In genomic region chr1:84443640-84444039, GRCm38 (mm10) we compare ENCODE assay signal across 14 mouse cellular contexts.
DNase-seq lines count a peak whose midpoint lies in the region; ATAC-seq and TF ChIP-seq lines count a peak whose summit lies in the region.
"Had no signal": no experiment of that assay in that cellular context is flagged by ENCODE, and none has a peak within 500 bp of the region (broad histone marks: within the 10 kb centered on the region; RNA-seq: fewer than 3 reads in every experiment).

No protein-coding gene starts in this region.

- intact Hi-C loops in left cerebral cortex, postnatal 4 days (cut with DNase I), result no loop called here

- no peak overlapping the region for H3K4me2 ChIP-seq in forebrain, embryonic 14.5 days (ENCODE audit: low read length)
- H3K4me2 ChIP-seq in forebrain, embryonic 11.5 days (ENCODE audit: low read depth, low read length, severe bottlenecking), result no peak overlapping the region
- H3K4me2 ChIP-seq: kidney, embryonic 15.5 days; limb, embryonic 13.5 days; stomach, embryonic 15.5 days had no signal

- no peak overlapping the region for H3K4me3 ChIP-seq in forebrain, embryonic 14.5 days (ENCODE audit: low read depth, low read length)
- H3K4me3 ChIP-seq in forebrain, embryonic 11.5 days (ENCODE audit: low read depth, low read length), result no peak overlapping the region
- H3K4me3 ChIP-seq in olfactory bulb, adult 2 months (ENCODE audit: insufficient read depth, low read depth, low read length), result no peak overlapping the region
- H3K4me3 ChIP-seq: kidney, embryonic 15.5 days; limb, embryonic 13.5 days; stomach, embryonic 15.5 days had no signal

- TF ChIP-seq CTCF in olfactory bulb, adult 2 months (IDR thresholded peaks at IDR 0.05; ENCODE audit: insufficient read depth, low read depth, low read length), result no peak

- ATAC-seq in forebrain, embryonic 14.5 days, result no peak
- ATAC-seq in forebrain, embryonic 11.5 days (replicated peaks; ENCODE audit: low FRiP score), result no peak

- no peaks in the 10 kb centered on the region for H3K27me3 ChIP-seq in forebrain, embryonic 14.5 days (replicated peaks; ENCODE audit: control insufficient read depth, insufficient read depth, low read length)
- H3K27me3 ChIP-seq in forebrain, embryonic 11.5 days (ENCODE audit: control insufficient read depth, insufficient read depth, low read length), result no peaks in the 10 kb centered on the region
- H3K27me3 ChIP-seq: kidney, embryonic 15.5 days; limb, embryonic 13.5 days; stomach, embryonic 15.5 days had no signal

- no peaks in the 10 kb centered on the region for H3K4me1 ChIP-seq in forebrain, embryonic 14.5 days (ENCODE audit: control insufficient read depth, insufficient read depth, low read length)
- H3K4me1 ChIP-seq in forebrain, embryonic 11.5 days (replicated peaks; ENCODE audit: control insufficient read depth, insufficient read depth, low read length), result no peaks in the 10 kb centered on the region
- peaks cover 4% of the 10 kb centered on the region for H3K4me1 ChIP-seq in olfactory bulb, adult 2 months (ENCODE audit: control insufficient read depth, insufficient read depth, low read length)
- H3K4me1 ChIP-seq: kidney, embryonic 15.5 days; limb, embryonic 13.5 days; stomach, embryonic 15.5 days had no signal

- H3K36me3 ChIP-seq in forebrain, embryonic 14.5 days (ENCODE audit: control insufficient read depth, insufficient read depth, low read length), result no peaks in the 10 kb centered on the region
- no peaks in the 10 kb centered on the region for H3K36me3 ChIP-seq in forebrain, embryonic 11.5 days (ENCODE audit: control insufficient read depth, insufficient read depth, low read length)
- H3K36me3 ChIP-seq: kidney, embryonic 15.5 days; limb, embryonic 13.5 days; stomach, embryonic 15.5 days had no signal

- H3K9ac ChIP-seq in forebrain, embryonic 14.5 days (ENCODE audit: low read length), result no peak overlapping the region
- no peak overlapping the region for H3K9ac ChIP-seq in forebrain, embryonic 11.5 days (ENCODE audit: low read length)
- H3K9ac ChIP-seq: kidney, embryonic 15.5 days; limb, embryonic 13.5 days; stomach, embryonic 15.5 days had no signal

- DNase-seq in forebrain, embryonic 14.5 days (ENCODE audit: low spot score), result peak; percentile 55
- no peak for DNase-seq in forebrain, embryonic 11.5 days (ENCODE audit: low spot score)
- DNase-seq in left cerebral cortex, adult 11 months (ENCODE audit: low spot score), result peak; percentile 52
- no peak for DNase-seq in left cerebral cortex, postnatal 4 days
- DNase-seq in frontal cortex, postnatal 14 days (ENCODE audit: low spot score in 2 of 2), result peak; percentile 40 to 47
- DNase-seq in adrenal gland, adult 18-20 months (ENCODE audit: low spot score in 2 of 2), result no peak
- no peak for DNase-seq in gastrocnemius, adult 18-20 months (ENCODE audit: low spot score)
- DNase-seq: adrenal gland, adult 8-10 months; gastrocnemius, postnatal 36 days; lung, adult 2 months had no signal

- WGBS in forebrain, embryonic 14.5 days, result 51% methylated on average over 3 of the region's 3 CpGs
- whole genome bisulfite sequencing in forebrain, embryonic 11.5 days, result 72% methylated on average over 3 of the region's 3 CpGs
- WGBS in olfactory bulb, adult 2 months, result 16% methylated on average over 3 of the region's 3 CpGs

- H3K9me3 ChIP-seq in forebrain, embryonic 14.5 days (replicated peaks; ENCODE audit: control insufficient read depth, low read length), result no peaks in the 10 kb centered on the region
- no peaks in the 10 kb centered on the region for H3K9me3 ChIP-seq in forebrain, embryonic 11.5 days (ENCODE audit: control insufficient read depth, low read length)
- H3K9me3 ChIP-seq: kidney, embryonic 15.5 days; limb, embryonic 13.5 days; stomach, embryonic 15.5 days had no signal

- H3K27ac ChIP-seq in forebrain, embryonic 14.5 days (ENCODE audit: low read depth, low read length), result no peak overlapping the region
- H3K27ac ChIP-seq in forebrain, embryonic 11.5 days (ENCODE audit: low read depth, low read length), result no peak overlapping the region
- peak overlapping the region; percentile 59; the same call in 1 of the 2 replicates for H3K27ac ChIP-seq in olfactory bulb, adult 2 months (ENCODE audit: insufficient read depth, low read depth, low read length)
- H3K27ac ChIP-seq: kidney, embryonic 15.5 days; limb, embryonic 13.5 days; stomach, embryonic 15.5 days had no signal

- no peak for TF ChIP-seq POLR2A in olfactory bulb, adult 2 months (IDR thresholded peaks at IDR 0.05; ENCODE audit: insufficient read depth, low read depth, low read length)

Comparison
In these comparisons a context has a peak if more than half of its experiments do, and no peak if none do; other contexts are left out.
1. DNase-seq: peak in forebrain, embryonic 14.5 days (single experiment), left cerebral cortex, adult 11 months (single experiment) and frontal cortex, postnatal 14 days (2 of 2); none in forebrain, embryonic 11.5 days (single experiment), left cerebral cortex, postnatal 4 days (single experiment), adrenal gland, adult 18-20 months (0 of 2) and gastrocnemius, adult 18-20 months (single experiment).